Mouse (Mus musculus) brain, embryonic 14.5 days (tissue): ENCODE results near the gene Cnp.

Experiments used
- CTCF ChIP-seq: fragments of 200-500 bp; IDR thresholded peaks from 2 replicates; pipeline ENCODE4 v1.5.1; 2012; ENCODE audit warnings: inconsistent platforms, mild to moderate bottlenecking, moderate library complexity, borderline replicate concordance; ENCODE audit not compliant: insufficient read depth, insufficient read length; ENCODE audit errors: extremely low read depth
- POLR2A ChIP-seq: fragments of 200-500 bp; IDR thresholded peaks from 2 replicates; pipeline ENCODE4 v1.6.1; 2012; ENCODE audit warnings: mild to moderate bottlenecking, inconsistent platforms, borderline replicate concordance; ENCODE audit not compliant: poor library complexity, insufficient read depth, insufficient read length, severe bottlenecking; ENCODE audit errors: extremely low read depth

GRCm38 (mm10) chr11:100594608-100595007, 19.9 kb downstream of the Cnp start:
- no peak for TF ChIP-seq POLR2A
- no peak for TF ChIP-seq CTCF
